Mouse (Mus musculus) retina, embryonic 14.5 days (tissue): ENCODE results near the gene Edar.
A peak's percentile ranks its signal among the peaks of the same experiment; 100 is the strongest.

ENCODE experiments used
- DNase-seq: peaks from one replicate; pipeline ENCODE4 v3.0.0-alpha.2; 2015; ENCODE audit warnings: low spot score

Gene Edar

GRCm38 (mm10) chr10:58601946-58602345 lies 73.5 kb downstream of the Edar start:
- DNase-seq: no peak

DNA sequence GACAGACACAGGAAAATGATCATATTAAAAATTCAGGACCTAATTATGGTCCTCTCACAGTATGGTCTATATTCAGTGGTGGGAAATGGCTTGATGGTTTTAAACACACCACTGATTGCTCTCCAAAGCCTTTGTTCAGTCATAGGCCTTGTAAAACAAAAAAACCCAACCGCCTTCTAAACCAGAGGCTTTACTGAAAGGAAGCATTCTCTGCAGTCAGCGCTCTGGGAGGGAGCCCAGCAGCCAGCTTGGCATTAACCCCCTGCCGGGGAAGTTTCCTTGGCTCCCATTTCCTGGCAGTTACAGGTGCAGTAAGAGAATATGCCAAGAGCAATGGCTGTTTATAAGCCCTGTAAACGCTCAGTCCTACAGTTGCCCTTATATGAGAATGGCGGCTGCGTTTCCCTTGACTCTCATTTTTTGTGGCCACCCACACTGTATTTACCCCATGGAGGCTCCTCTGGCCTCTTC lies 74.0 kb downstream of the Edar start:
- DNase-seq: peak; percentile 36

DNA sequence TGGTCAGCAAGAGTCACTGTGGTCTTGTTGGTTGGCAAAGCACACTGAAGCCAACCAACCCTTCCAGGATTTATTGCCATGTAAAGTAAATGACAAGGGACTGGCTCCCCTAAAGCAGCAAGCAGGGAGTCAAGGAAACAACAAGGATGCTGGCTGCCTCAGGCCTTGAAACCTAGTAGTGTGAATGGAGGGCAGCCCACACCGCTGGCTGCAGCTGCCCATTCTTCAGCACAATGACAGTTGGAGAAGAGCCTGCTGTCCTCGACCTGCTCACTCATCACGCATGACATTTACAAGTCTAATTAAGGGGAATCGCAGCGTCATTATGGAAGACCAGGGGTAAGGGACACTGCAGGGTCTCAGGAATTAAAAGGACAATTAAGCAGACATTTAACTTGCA lies 74.5 kb downstream of the Edar start:
- peak; percentile 51 for DNase-seq

- no peak for DNase-seq
Observed at GRCm38 (mm10) chr10:58600151-58600550, 75.3 kb downstream of the Edar start.

DNA sequence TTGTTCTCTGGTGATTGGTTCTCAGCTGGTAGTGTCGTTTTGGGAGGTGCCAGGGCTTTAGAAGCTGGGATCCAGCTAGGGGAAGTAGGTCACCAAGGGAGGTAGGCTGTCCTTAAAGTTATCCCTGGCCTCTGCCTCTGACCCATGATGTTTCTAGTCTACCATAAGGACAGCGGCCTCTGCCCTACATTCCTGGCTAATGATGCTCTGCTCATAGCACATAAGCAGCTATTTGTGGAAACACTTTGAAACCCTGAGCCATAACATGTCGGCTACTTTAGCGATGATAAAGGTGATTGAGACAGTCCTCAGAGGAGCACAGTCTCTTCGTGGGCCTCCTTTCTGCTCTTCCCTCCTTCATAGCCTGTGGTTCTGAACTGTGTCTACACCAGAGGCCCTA lies 79.6 kb downstream of the Edar start:
- peak; percentile 15 for DNase-seq

GRCm38 (mm10) chr10:58595197-58595596 lies 80.3 kb downstream of the Edar start:
- DNase-seq: no peak

GRCm38 (mm10) chr10:58594486-58594885 lies 81.0 kb downstream of the Edar start:
- no peak for DNase-seq

DNA sequence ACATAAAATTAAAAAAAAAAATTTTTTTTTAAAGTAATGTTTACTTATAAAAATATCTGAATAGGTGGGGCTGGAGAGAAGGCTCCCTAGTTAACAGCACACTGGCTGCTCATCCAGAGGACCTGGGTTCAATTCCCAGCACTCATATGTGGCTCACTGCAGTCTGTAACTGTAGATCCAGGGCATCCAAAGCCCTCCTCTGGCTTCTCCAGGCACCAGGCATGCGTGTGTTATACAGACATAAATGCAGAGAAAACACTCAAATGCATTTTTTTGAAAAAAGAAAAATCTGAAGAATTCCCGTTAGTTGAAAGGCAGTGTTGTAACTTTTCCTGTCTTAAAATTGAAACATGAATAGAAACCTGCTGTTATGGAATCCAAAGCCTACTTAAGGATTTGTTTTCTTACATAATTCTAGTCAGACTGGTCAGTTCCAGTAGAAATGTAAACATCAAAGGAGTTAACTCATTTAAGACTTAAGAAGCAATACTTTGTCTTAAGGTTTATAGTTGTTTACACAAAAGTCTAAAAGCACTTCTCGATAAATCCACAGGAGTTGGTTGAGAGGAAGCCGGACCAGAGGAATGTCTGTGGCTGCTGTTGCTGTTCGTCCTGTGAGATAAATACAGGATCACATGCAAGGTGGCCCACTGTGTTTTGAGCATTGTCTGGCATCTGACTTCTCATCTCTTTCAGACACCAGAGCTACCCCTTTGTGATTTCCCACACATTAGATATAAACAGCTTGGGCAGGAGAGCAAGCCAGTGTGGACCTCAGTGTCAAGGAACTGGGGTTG lies 89.8 kb downstream of the Edar start:
- no peak for DNase-seq

DNA sequence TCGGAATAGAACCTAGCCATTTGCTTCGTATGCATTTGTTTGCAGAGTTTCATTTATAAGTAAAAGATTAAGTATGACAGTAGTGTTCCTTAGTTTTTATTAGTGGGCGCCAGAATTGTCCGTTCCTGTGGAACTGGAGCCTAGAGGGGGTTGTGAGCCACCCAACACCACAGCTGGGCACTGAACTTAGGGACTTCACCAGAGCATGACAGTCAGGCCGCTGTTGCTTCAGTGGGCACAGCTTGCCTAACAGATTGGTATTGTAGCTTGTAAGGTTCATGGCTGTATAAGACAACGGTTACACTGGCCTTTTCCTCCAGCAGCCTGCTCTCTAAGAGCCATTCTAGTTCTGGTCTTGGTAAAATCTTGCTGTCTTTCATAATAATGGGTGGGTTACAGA lies 114.9 kb downstream of the Edar start:
- DNase-seq: no peak

GRCm38 (mm10) chr10:58559901-58560300 lies 115.6 kb downstream of the Edar start:
- peak; percentile 75 for DNase-seq

DNA sequence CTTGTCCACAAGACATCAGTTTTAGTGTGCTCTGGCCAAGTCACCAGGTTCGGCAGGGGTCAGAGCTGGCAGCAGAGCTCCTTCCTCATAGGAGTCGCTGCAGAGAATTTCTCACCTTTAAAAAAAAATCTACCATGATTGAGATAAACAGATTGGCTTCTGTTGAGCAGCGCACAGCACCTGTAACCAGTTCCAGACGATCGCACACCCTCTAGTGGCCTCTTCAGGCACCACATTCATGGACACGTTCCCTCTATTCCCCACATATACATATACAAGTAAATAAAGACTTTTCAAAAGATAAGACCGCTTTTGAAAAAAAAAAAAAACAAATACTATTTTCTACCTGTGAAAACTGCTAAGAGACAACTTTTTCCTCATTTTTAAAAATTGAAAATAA lies 116.4 kb downstream of the Edar start:
- DNase-seq: peak; percentile 64

DNA sequence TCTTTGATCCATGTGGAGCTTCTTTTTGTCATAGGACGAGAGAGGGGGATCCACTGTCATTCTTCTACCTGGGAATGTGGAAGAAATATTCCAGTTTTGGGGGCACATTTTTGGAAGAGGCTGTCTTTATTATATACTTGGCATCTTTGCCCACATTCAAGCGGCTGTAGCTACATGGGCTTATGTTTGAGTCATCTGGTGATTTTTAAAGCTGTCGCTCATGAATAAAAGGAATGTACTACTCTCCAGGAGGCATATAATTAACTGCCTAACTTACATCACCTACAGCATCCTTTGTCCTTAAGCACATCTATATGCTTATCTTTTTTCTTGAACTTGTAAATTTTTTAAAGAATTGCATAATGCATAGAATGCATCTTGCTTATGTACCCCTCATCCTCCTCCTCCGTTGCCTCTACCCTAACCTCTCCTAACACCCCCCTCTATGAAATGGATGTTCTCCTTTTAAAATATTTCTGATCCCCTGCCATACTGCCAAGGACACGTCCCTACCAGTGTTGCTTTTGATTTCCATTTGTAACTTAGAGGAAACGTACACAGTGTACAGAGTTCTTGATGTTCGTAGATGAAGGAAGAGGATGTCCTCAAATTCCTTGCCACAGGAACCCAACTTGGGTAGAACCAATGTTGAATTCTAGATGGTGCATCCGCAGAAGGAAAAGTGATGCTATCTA lies 120.6 kb downstream of the Edar start:
- no peak for DNase-seq
